ENCODE assay signal across 21 mouse cellular contexts in the genomic region with DNA sequence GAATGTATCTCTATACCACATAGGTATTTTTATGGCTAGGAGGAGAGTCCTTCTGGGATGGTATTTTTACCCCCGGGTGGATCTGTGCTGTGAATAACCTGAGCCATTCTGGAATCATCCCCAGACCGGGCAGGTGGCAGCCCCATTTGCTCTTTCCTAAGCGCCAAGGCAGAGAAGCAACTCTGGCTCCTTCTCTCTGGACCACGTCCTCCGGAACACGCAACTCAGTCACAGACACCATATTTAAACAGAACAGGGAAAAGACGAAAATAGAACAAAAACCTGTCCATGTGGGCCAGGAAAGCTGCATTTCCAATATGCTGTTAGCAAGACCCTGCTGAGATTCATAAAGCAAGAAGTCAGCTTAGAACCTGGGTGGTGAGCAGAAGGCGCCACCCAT.
DNase-seq lines count a peak whose midpoint lies in the region; ATAC-seq and TF ChIP-seq lines count a peak whose summit lies in the region.
"Had no signal": no experiment of that assay in that cellular context is flagged by ENCODE, and none has a peak within 500 bp of the region (broad histone marks: within the 10 kb centered on the region; RNA-seq: fewer than 3 reads in every experiment).

No protein-coding gene starts in this region.

- no peaks in the 10 kb centered on the region for H3K9me3 ChIP-seq in forebrain, postnatal 0 days (ENCODE audit: low read length)
- no peaks in the 10 kb centered on the region for H3K9me3 ChIP-seq in forebrain, embryonic 13.5 days (replicated peaks)
- no peaks in the 10 kb centered on the region for H3K9me3 ChIP-seq in forebrain, embryonic 12.5 days
- H3K9me3 ChIP-seq: liver, embryonic 12.5 days; lung, embryonic 15.5 days; midbrain, embryonic 15.5 days had no signal

- H3K4me2 ChIP-seq in forebrain, postnatal 0 days (ENCODE audit: low read depth) = no peak overlapping the region
- H3K4me2 ChIP-seq in forebrain, embryonic 13.5 days = no peak overlapping the region
- H3K4me2 ChIP-seq in forebrain, embryonic 12.5 days = no peak overlapping the region
- H3K4me2 ChIP-seq: liver, embryonic 12.5 days; lung, embryonic 15.5 days; midbrain, embryonic 15.5 days had no signal

- DNase-seq in forebrain, postnatal 0 days = peak; percentile 24
- peak; percentile 39 for DNase-seq in right cerebral cortex, adult 18-20 months
- no peak for DNase-seq in right cerebral cortex, adult 2 months (ENCODE audit: low spot score in 2 of 2)
- peak; percentile 78 to 80 for DNase-seq in cerebellum, postnatal 36 days
- DNase-seq in skeletal muscle tissue, adult 2 months (ENCODE audit: low read depth, low spot score) = peak; percentile 29
- DNase-seq in heart, postnatal 25 days (ENCODE audit: low spot score) = no peak
- DNase-seq: adrenal gland, postnatal 10 days; embryo, embryonic 11 days; heart, postnatal 14 days; kidney, adult 2 months; kidney, postnatal 4 days; thymus, postnatal 36 days had no signal

- peak; percentile 43; the same call in 1 of the 2 replicates for ATAC-seq in forebrain, postnatal 0 days
- ATAC-seq in forebrain, embryonic 13.5 days = no peak
- ATAC-seq in forebrain, embryonic 12.5 days (ENCODE audit: low FRiP score) = no peak
- ATAC-seq: forebrain, embryonic 16.5 days; hindbrain, postnatal 0 days; liver, embryonic 12.5 days; midbrain, embryonic 15.5 days had no signal

- H3K36me3 ChIP-seq in forebrain, postnatal 0 days (ENCODE audit: insufficient read depth) = no peaks in the 10 kb centered on the region
- no peaks in the 10 kb centered on the region for H3K36me3 ChIP-seq in forebrain, embryonic 13.5 days (ENCODE audit: poor library complexity, severe bottlenecking)
- no peaks in the 10 kb centered on the region for H3K36me3 ChIP-seq in forebrain, embryonic 12.5 days (replicated peaks)
- H3K36me3 ChIP-seq: liver, embryonic 12.5 days; lung, embryonic 15.5 days; midbrain, embryonic 15.5 days had no signal

- no peak overlapping the region for H3K4me3 ChIP-seq in forebrain, postnatal 0 days (ENCODE audit: low read depth, low read length)
- H3K4me3 ChIP-seq in forebrain, embryonic 13.5 days = no peak overlapping the region
- H3K4me3 ChIP-seq in forebrain, embryonic 12.5 days (replicated peaks) = no peak overlapping the region
- H3K4me3 ChIP-seq: liver, embryonic 12.5 days; lung, embryonic 15.5 days; midbrain, embryonic 15.5 days had no signal

- WGBS in forebrain, postnatal 0 days = 76% methylated on average over 8 of the region's 8 CpGs
- WGBS in forebrain, embryonic 13.5 days = 92% methylated on average over 8 of the region's 8 CpGs
- 94% methylated on average over 8 of the region's 8 CpGs for WGBS in forebrain, embryonic 12.5 days

- H3K27ac ChIP-seq in forebrain, postnatal 0 days (ENCODE audit: low read depth, low read length) = no peak overlapping the region
- H3K27ac ChIP-seq in forebrain, embryonic 13.5 days = no peak overlapping the region
- H3K27ac ChIP-seq in forebrain, embryonic 12.5 days = no peak overlapping the region
- H3K27ac ChIP-seq: hindbrain, postnatal 0 days; liver, embryonic 12.5 days; lung, embryonic 15.5 days; midbrain, embryonic 15.5 days; stomach, postnatal 0 days had no signal

- intact Hi-C loops in heart, postnatal 25 days (cut with DNase I) = no loop called here

- no peaks in the 10 kb centered on the region; the same call in 1 of the 2 replicates for H3K27me3 ChIP-seq in forebrain, postnatal 0 days (ENCODE audit: insufficient read depth, low read length)
- no peaks in the 10 kb centered on the region for H3K27me3 ChIP-seq in forebrain, embryonic 13.5 days
- no peaks in the 10 kb centered on the region for H3K27me3 ChIP-seq in forebrain, embryonic 12.5 days
- H3K27me3 ChIP-seq: CH12.LX; liver, embryonic 12.5 days; lung, embryonic 15.5 days; midbrain, embryonic 15.5 days had no signal

- no peak for TF ChIP-seq CTCF in forebrain, postnatal 0 days (IDR thresholded peaks at IDR 0.05; ENCODE audit: low read depth)

- H3K9ac ChIP-seq in forebrain, postnatal 0 days = no peak overlapping the region
- no peak overlapping the region for H3K9ac ChIP-seq in forebrain, embryonic 13.5 days
- H3K9ac ChIP-seq in forebrain, embryonic 12.5 days = no peak overlapping the region
- H3K9ac ChIP-seq: liver, embryonic 12.5 days; lung, embryonic 15.5 days; midbrain, embryonic 15.5 days had no signal

- H3K4me1 ChIP-seq in forebrain, postnatal 0 days (ENCODE audit: insufficient read depth) = no peaks in the 10 kb centered on the region
- H3K4me1 ChIP-seq in forebrain, embryonic 13.5 days = no peaks in the 10 kb centered on the region
- no peaks in the 10 kb centered on the region for H3K4me1 ChIP-seq in forebrain, embryonic 12.5 days
- H3K4me1 ChIP-seq: liver, embryonic 12.5 days; lung, embryonic 15.5 days; midbrain, embryonic 15.5 days had no signal

Comparison
In these comparisons a context has a peak if more than half of its experiments do, and no peak if none do; other contexts are left out.
1. DNase-seq: peak in forebrain, postnatal 0 days (single experiment), right cerebral cortex, adult 18-20 months (single experiment), cerebellum, postnatal 36 days (2 of 2) and skeletal muscle tissue, adult 2 months (single experiment); none in right cerebral cortex, adult 2 months (0 of 2) and heart, postnatal 25 days (single experiment).